Mouse (Mus musculus): ENCODE measurements around the gene Slc22a4.

GRCm38 (mm10) chr11:54004221-54004620 lies 23.7 kb downstream of the Slc22a4 start:
- no peak for TF ChIP-seq CTCF (IDR thresholded peaks at IDR 0.05; ENCODE audit: borderline replicate concordance, insufficient read depth, low read length)
- no peak for TF ChIP-seq POLR2A (IDR thresholded peaks at IDR 0.05; ENCODE audit: low read depth, low read length)
